16 mouse cellular contexts compared by ENCODE assay signal in the genomic region with DNA sequence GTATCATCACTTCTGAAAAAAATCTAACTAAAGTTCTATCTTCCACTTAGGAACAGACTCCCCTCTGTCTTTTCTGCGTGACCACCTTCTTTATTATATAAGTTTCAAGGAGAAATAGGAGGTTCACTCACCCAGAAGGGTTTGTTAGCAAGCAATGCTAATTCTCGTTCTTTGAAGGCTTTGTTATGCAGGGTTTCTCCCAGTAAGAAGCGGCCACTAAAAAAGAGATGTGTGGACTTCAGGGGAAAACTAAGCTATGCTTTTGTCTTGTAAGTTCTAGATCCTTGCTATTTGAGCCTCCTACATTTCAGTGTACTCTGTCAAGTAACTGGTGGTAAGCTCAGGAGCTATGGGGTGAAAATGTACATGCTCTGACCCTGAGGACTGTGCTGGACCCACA.
"Had no signal": no experiment of that assay in that cellular context is flagged by ENCODE, and none has a peak within 500 bp of the region (broad histone marks: within the 10 kb centered on the region; RNA-seq: fewer than 3 reads in every experiment).

No protein-coding gene starts in this region.

- H3K4me2 ChIP-seq: lung, embryonic 14.5 days; midbrain, embryonic 11.5 days; midbrain, embryonic 13.5 days; midbrain, embryonic 15.5 days; neural tube, embryonic 12.5 days; stomach, embryonic 15.5 days had no signal

- H3K4me3 ChIP-seq: megakaryocyte, embryonic 14.5 days; midbrain, embryonic 13.5 days; midbrain, embryonic 15.5 days; neural tube, embryonic 12.5 days; stomach, embryonic 15.5 days had no signal

- H3K4me1 ChIP-seq: megakaryocyte, embryonic 14.5 days; midbrain, embryonic 13.5 days; midbrain, embryonic 15.5 days; neural tube, embryonic 12.5 days; stomach, embryonic 15.5 days had no signal

- H3K27me3 ChIP-seq: megakaryocyte, embryonic 14.5 days; midbrain, embryonic 13.5 days; midbrain, embryonic 15.5 days; neural tube, embryonic 12.5 days; stomach, embryonic 15.5 days had no signal

- DNase-seq: lung, adult 18-20 months; lung, embryonic 14.5 days; lung, postnatal 14 days; lung, postnatal 36 days; right cerebral cortex, postnatal 14 days; thymus, adult 2 months; thymus, postnatal 25 days; thymus, postnatal 4 days had no signal

- H3K9me3 ChIP-seq: megakaryocyte, embryonic 14.5 days; midbrain, embryonic 13.5 days; midbrain, embryonic 15.5 days; neural tube, embryonic 12.5 days; stomach, embryonic 15.5 days had no signal

- H3K36me3 ChIP-seq: midbrain, embryonic 13.5 days; midbrain, embryonic 15.5 days; neural tube, embryonic 12.5 days; stomach, embryonic 15.5 days had no signal

- H3K27ac ChIP-seq: macrophage; midbrain, embryonic 13.5 days; midbrain, embryonic 15.5 days; neural tube, embryonic 12.5 days; stomach, embryonic 15.5 days; stomach, postnatal 0 days had no signal

- ATAC-seq: midbrain, embryonic 13.5 days; midbrain, embryonic 15.5 days had no signal

- H3K9ac ChIP-seq: lung, embryonic 14.5 days; midbrain, embryonic 13.5 days; midbrain, embryonic 15.5 days; neural tube, embryonic 12.5 days; stomach, embryonic 15.5 days had no signal
